Mouse (Mus musculus): ENCODE data around the gene Rerg.

GRCm38 (mm10) chr6:137131349-137131748 is 38.9 kb downstream of the Rerg start:
- TF ChIP-seq TAL1 (conservative IDR thresholded peaks at IDR 0.05; ENCODE audit: low read depth, low read length) = no peak
- TF ChIP-seq CTCF (IDR thresholded peaks at IDR 0.05; ENCODE audit: low read depth, low read length) = no peak
- TF ChIP-seq POLR2AphosphoS5 (IDR thresholded peaks at IDR 0.05; ENCODE audit: insufficient replicate concordance, low read depth, low read length) = no peak
- TF ChIP-seq GATA1 (IDR thresholded peaks at IDR 0.05; ENCODE audit: borderline replicate concordance, low read length) = no peak
- TF ChIP-seq GATA2 (IDR thresholded peaks at IDR 0.05; ENCODE audit: borderline replicate concordance, low read depth, low read length) = no peak

Data from G1E (cell line).